Mouse (Mus musculus) ES-Bruce4 (cell line): ENCODE data around the gene Prkar1a.

Source experiments
- CTCF ChIP-seq: IDR thresholded peaks from one replicate; pipeline ENCODE4 v1.8.1; 2011; ENCODE audit warnings: low read depth, low read length
- EP300 ChIP-seq: IDR thresholded peaks from 2 replicates; pipeline ENCODE4 v1.6.1; 2011; ENCODE audit warnings: low read depth, low read length; ENCODE audit not compliant: insufficient read depth
- POLR2A ChIP-seq: IDR thresholded peaks from one replicate; pipeline ENCODE4 v1.8.1; 2011; ENCODE audit warnings: low read length; ENCODE audit not compliant: insufficient read depth

DNA sequence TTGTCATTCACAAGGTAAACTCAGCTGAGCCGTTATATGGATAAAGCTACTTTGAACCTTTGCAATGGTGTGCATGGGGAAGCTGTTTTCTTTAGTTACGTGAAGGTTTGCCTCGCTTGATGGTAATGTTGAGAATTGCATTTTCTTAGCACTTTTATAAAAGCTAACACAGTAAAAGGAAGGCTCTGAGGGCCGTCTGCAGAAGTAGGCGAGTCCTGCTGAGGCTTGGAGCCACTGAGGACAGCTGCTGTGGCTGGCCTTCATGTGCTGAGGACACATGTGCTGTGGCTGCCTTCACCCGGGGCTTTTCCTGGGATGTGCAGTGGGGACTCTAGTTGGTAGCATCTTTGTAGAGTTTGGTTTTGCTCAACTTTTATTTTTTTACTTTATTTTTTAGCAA is 16.2 kb downstream of the Prkar1a start:
- TF ChIP-seq CTCF = no peak
- no peak for TF ChIP-seq POLR2A
- no peak for TF ChIP-seq EP300
